Mouse (Mus musculus) stomach, embryonic 14.5 days (tissue): ENCODE measurements around the gene Hsd17b2. TPM values are rescaled to one million over a fixed set of nuclear protein-coding genes. Genes with fewer than 3 reads are reported as not detected.

Source experiments
- ATAC-seq: fragments of 200-750 bp; cut with Nextera tagmentation; 2 replicates; pipeline ENCODE4 v1.8.0; 2017; ENCODE audit warnings: low read depth, moderate TSS enrichment; ENCODE audit not compliant: insufficient number of reproducible peaks, insufficient read depth, low FRiP score
- H3K27ac ChIP-seq: fragments of 300-500 bp; sonication (generic); 2 replicates; pipeline ENCODE4 v1.5.1; 2014; ENCODE audit warnings: mild to moderate bottlenecking, low read length, moderate library complexity, mixed read lengths
- H3K27me3 ChIP-seq: fragments of 300-500 bp; sonication (generic); 2 replicates; pipeline ENCODE4 v1.6.1; 2014; ENCODE audit warnings: low read length, control low read depth, mixed read lengths; ENCODE audit not compliant: control insufficient read depth, insufficient read depth
- H3K36me3 ChIP-seq: fragments of 300-500 bp; sonication (generic); 2 replicates; pipeline ENCODE4 v1.6.1; 2014; ENCODE audit warnings: mild to moderate bottlenecking, control low read depth, low read length, moderate library complexity, mixed read lengths; ENCODE audit not compliant: control insufficient read depth, insufficient read depth
- H3K4me1 ChIP-seq: fragments of 300-500 bp; sonication (generic); 2 replicates; pipeline ENCODE4 v1.6.1; 2014; ENCODE audit warnings: low read length, control low read depth, mixed read lengths; ENCODE audit not compliant: control insufficient read depth, insufficient read depth
- H3K4me2 ChIP-seq: fragments of 300-500 bp; sonication (generic); replicated peaks from 2 replicates; pipeline ENCODE4 v1.6.1; 2014; ENCODE audit warnings: low read depth, low read length, control low read depth
- H3K4me3 ChIP-seq: fragments of 300-500 bp; sonication (generic); 2 replicates; pipeline ENCODE4 v1.5.1; 2014; ENCODE audit warnings: low read depth, low read length, control low read depth
- H3K9ac ChIP-seq: fragments of 300-500 bp; sonication (generic); replicated peaks from 2 replicates; pipeline ENCODE4 v1.6.1; 2014; ENCODE audit warnings: low read depth, mild to moderate bottlenecking, control low read depth, low read length, moderate library complexity, mixed read lengths
- H3K9me3 ChIP-seq: fragments of 300-500 bp; sonication (generic); 2 replicates; pipeline ENCODE4 v1.6.1; 2016; ENCODE audit warnings: low read depth, low read length, control low read depth; ENCODE audit not compliant: control insufficient read depth
- WGBS: fragments of 180-500 bp; shearing (Covaris S2); extraction: QIAGEN DNeasy Blood & Tissue Kit; methylation state at CpG from one replicate; pipeline ENCODE4 v1.1.7; 2014; 5-methylcytosine and 5-hydroxymethylcytosine counted together
- polyA plus RNA-seq: library from polyadenylated mRNA; unstranded; fragments of >200 nt; fragmentation: Nextera tagmentation; extraction: Ambion mirVana; gene quantifications from 2 replicates; pipeline ENCODE4 v1.2.1, GENCODE M21; 2014

Gene Hsd17b2
- 3.5 and 4.6 TPM in 2 replicates for polyA plus RNA-seq

GRCm38 (mm10) chr8:117701859-117702258 lies at the start of gene Hsd17b2:
Gene Hsd17b2, plus strand, starts transcription at chr8:117701904.
- no peak within 1 kb of the TSS; the same call in 1 of the 2 replicates for H3K27ac ChIP-seq
- WGBS = 61% methylated on average over 13 of the region's 13 CpGs
- no peaks in the 10 kb centered on the region; the same call in 1 of the 2 replicates for H3K9me3 ChIP-seq
- no peak for ATAC-seq
- no peak within 1 kb of the TSS for H3K4me3 ChIP-seq
- H3K9ac ChIP-seq = no peak within 1 kb of the TSS
- H3K36me3 ChIP-seq = no peaks in the 10 kb centered on the region
- peaks cover 4% of the 10 kb centered on the region; the same call in 1 of the 2 replicates for H3K4me1 ChIP-seq
- no peaks in the 10 kb centered on the region for H3K27me3 ChIP-seq
- no peak within 1 kb of the TSS for H3K4me2 ChIP-seq

GRCm38 (mm10) chr8:117652318-117652717 lies 49.4 kb upstream of the Hsd17b2 start:
- 96% methylated on average over 1 of the region's 1 CpGs for WGBS
- no peak overlapping the region for H3K27ac ChIP-seq
- no peaks in the 10 kb centered on the region for H3K36me3 ChIP-seq
- no peaks in the 10 kb centered on the region for H3K27me3 ChIP-seq
- H3K4me3 ChIP-seq = no peak overlapping the region
- no peak overlapping the region for H3K9ac ChIP-seq
- H3K4me2 ChIP-seq = no peak overlapping the region
- no peaks in the 10 kb centered on the region for H3K9me3 ChIP-seq
- ATAC-seq = no peak; the same call in 1 of the 2 replicates
- no peaks in the 10 kb centered on the region for H3K4me1 ChIP-seq

DNA sequence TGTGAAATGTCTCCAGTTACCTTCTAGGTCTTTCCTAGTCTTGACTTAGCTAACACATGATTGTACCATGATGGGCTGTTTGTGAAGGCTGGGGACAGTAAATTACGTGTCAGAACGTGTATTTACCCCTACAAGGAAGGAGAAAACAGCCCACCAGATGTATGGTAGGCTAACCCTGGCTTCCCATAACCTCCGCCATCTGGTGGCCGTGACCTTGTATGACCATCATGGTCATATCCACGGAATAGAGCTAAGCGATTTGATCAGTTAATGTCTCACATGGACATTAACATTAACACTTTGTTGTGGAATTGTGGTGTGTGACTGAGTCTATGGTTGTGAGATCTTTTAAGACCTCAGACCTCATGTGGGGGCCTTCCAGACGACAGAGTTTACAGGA lies 42.7 kb upstream of the Hsd17b2 start:
- Histone ChIP-seq H3K4me3 (no peak overlapping the region), H3K27me3 (no peaks in the 10 kb centered on the region), H3K9ac (no peak overlapping the region), H3K4me2 (no peak overlapping the region), H3K4me1 (peaks cover 8% of the 10 kb centered on the region; the same call in 1 of the 2 replicates), H3K36me3 (no peaks in the 10 kb centered on the region), H3K27ac (no peak overlapping the region), H3K9me3 (no peaks in the 10 kb centered on the region)
- WGBS = 66% methylated on average over 7 of the region's 7 CpGs
- ATAC-seq = no peak

DNA sequence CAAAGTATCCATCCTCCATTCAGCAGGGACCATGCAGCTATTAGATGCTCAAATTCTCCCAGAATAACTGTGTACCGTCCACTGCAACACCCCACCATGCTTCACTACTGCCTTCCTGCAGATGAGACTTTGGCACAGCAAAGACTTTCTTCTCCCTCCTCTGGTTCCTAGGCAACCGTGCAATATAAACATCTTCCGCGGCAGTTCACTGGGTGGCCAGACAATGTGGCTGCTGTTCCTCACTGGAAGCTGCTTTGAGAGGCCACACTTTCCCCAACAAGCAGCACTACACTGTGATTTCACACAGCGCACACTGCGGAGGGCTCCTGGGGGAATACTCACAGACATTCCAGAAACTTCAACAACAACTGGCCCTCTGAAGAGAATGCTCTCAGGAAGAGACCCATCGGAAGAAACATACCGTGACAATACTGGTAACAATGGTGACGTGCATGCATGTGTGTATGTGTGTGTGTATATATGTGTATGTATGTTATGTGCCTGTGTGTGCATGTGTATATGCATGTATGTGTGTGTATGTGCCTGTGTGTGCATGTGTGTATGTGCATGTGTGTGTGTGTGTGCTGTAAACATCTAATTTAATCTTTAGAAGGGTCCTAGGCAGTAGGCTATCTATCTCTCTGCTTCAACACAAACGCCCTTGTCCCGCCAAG lies 41.2 kb upstream of the Hsd17b2 start:
- Histone ChIP-seq H3K36me3 (no peaks in the 10 kb centered on the region), H3K27ac (peak overlapping the region; percentile 39; the same call in 1 of the 2 replicates), H3K4me3 (peak overlapping the region; percentile 9; the same call in 1 of the 2 replicates), H3K27me3 (no peaks in the 10 kb centered on the region), H3K4me2 (peak overlapping the region; percentile 27), H3K9ac (no peak overlapping the region), H3K9me3 (no peaks in the 10 kb centered on the region), H3K4me1 (peaks cover 8% of the 10 kb centered on the region; the same call in 1 of the 2 replicates)
- ATAC-seq = peak; percentile 85
- 15% methylated on average over 11 of the region's 11 CpGs for WGBS

DNA sequence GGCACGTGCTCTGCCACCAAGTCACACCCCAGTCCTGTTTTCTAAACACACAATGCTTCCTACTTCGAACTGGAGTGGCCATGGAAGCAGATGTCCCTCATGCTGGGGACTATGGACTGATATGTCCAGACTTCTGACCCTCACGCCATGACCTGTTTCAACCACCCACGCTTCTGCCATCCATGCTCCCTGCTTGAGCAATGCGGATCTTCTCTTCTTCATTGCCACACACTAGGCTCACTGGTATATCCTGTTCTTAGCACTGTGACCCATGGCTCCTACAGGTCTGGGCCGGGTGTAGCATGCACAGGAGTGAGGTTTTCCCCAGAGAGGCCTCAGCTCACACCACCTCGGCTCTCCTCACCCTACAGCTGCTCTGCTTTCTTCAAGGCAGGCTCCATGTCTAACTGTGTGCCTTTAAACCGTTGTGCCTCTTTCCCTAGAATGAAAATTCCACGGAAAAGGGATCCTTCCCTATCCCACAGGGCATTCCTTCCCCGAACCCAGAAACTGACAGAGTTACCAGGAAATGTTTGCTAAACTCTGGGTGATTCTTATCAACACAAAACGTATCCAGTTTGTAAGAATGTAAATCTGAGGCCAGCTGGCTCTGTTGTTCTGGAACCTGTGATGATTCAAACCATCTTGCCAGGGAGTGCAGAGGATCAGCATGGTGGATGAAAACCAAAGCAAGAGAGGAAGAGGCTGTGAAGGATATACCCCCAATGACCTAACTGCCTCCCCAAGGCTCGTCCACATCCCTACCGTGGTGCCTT lies 34.2 kb upstream of the Hsd17b2 start:
- Histone ChIP-seq H3K4me1 (no peaks in the 10 kb centered on the region), H3K9ac (no peak overlapping the region), H3K36me3 (no peaks in the 10 kb centered on the region), H3K27ac (no peak overlapping the region), H3K9me3 (no peaks in the 10 kb centered on the region), H3K4me3 (no peak overlapping the region), H3K4me2 (no peak overlapping the region), H3K27me3 (no peaks in the 10 kb centered on the region)
- WGBS = 69% methylated on average over 13 of the region's 13 CpGs
- ATAC-seq = no peak

DNA sequence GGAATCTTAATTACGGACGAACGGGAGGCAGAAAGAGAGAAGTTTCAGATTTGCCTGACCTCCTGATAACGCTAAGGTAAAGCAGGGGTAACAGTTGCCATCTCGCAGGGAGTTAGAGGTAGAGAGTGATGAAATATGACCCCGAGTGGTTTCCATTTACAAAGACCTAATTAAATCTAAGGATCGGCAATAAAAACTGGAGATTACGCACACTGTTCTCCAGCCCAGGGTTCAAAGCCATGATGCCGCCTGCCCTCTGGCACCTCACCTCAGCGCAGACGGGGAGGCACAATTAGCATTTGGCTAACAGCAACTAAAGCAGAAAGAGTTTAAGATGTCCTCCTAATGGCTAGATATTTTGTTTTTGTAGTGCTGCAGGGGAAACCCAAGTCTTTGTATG lies 31.2 kb upstream of the Hsd17b2 start:
- Histone ChIP-seq H3K27me3 (no peaks in the 10 kb centered on the region), H3K27ac (no peak overlapping the region), H3K9ac (no peak overlapping the region), H3K4me1 (no peaks in the 10 kb centered on the region), H3K36me3 (no peaks in the 10 kb centered on the region), H3K4me3 (no peak overlapping the region), H3K9me3 (no peaks in the 10 kb centered on the region), H3K4me2 (no peak overlapping the region)
- WGBS = 20% methylated on average over 11 of the region's 11 CpGs
- ATAC-seq = no peak

DNA sequence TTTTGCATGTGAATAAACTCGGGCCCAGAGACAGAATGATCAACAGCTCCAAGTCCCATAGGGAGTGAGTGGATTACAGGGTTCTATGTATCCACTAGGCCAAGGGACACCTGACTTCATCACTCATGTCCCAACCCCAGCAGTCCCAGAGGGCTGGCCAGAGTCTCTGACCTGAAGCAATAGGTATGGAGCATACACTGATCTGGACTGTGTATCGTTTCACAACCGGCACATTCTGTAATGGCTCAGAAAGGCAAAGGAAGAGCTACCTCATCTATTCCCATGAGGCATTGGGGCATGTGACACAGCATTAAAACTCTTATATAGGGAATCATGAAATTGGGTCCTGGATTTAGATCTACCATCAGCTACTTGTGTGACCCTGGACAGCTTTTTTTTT lies 29.1 kb upstream of the Hsd17b2 start:
- H3K4me1 ChIP-seq = peaks cover 5% of the 10 kb centered on the region; the same call in 1 of the 2 replicates
- H3K4me3 ChIP-seq = no peak overlapping the region
- no peaks in the 10 kb centered on the region for H3K9me3 ChIP-seq
- no peak for ATAC-seq
- no peak overlapping the region for H3K27ac ChIP-seq
- H3K4me2 ChIP-seq = no peak overlapping the region
- no peaks in the 10 kb centered on the region for H3K36me3 ChIP-seq
- H3K9ac ChIP-seq = no peak overlapping the region
- WGBS = 75% methylated on average over 3 of the region's 3 CpGs
- no peaks in the 10 kb centered on the region for H3K27me3 ChIP-seq

GRCm38 (mm10) chr8:117673430-117673830 lies 28.3 kb upstream of the Hsd17b2 start, which contains the start of gene Sdr42e1:
Gene Sdr42e1, minus strand, starts transcription at chr8:117673689.
- Histone ChIP-seq H3K4me2 (peak within 1 kb of the TSS; percentile 70), H3K4me3 (peak within 1 kb of the TSS; percentile 43), H3K27ac (no peak within 1 kb of the TSS), H3K9ac (peak within 1 kb of the TSS; percentile 37; the same call in 1 of the 2 replicates), H3K27me3 (no peaks in the 10 kb centered on the region), H3K4me1 (peaks cover 5% of the 10 kb centered on the region; the same call in 1 of the 2 replicates), H3K36me3 (no peaks in the 10 kb centered on the region), H3K9me3 (no peaks in the 10 kb centered on the region)
- ATAC-seq = no peak
- WGBS = 12% methylated on average over 17 of the region's 17 CpGs
